Comparison of ENCODE assay signal across 7 mouse cellular contexts in genomic region chr10:63156919-63157318, GRCm38 (mm10). TPM values are rescaled to one million over a fixed set of nuclear protein-coding genes. Genes with fewer than 3 reads are reported as not detected.
DNase-seq lines count a peak whose midpoint lies in the region; TF ChIP-seq lines count a peak whose summit lies in the region.

No protein-coding gene starts in this region.

- DNase-seq in frontal cortex, postnatal 10 days (ENCODE audit: low spot score in 2 of 2) = peak; percentile 73 to 84
- DNase-seq in heart, adult 8-10 months (ENCODE audit: low spot score) = peak; percentile 51
- peak; percentile 89 for DNase-seq in layer of hippocampus, adult 9-11 months
- peak; percentile 23 for DNase-seq in ovary, postnatal 14 days (ENCODE audit: low spot score)
- DNase-seq in cerebellum, adult 2 months = no peak
- no peak for DNase-seq in hindbrain, embryonic 10.5 days (ENCODE audit: low spot score)
- DNase-seq in yolk sac, embryonic 10.5 days (ENCODE audit: low spot score) = no peak

- H3K27ac ChIP-seq in cerebellum, adult 2 months (ENCODE audit: insufficient read depth, low read length) = no peak overlapping the region
- H3K27ac ChIP-seq in hindbrain, embryonic 10.5 days = no peak overlapping the region

- H3K36me3 ChIP-seq in hindbrain, embryonic 10.5 days = no peaks in the 10 kb centered on the region

- H3K27me3 ChIP-seq in cerebellum, adult 2 months (ENCODE audit: control insufficient read depth, insufficient read depth, low read length) = no peaks in the 10 kb centered on the region
- H3K27me3 ChIP-seq in hindbrain, embryonic 10.5 days (ENCODE audit: insufficient read depth, poor library complexity, severe bottlenecking) = no peaks in the 10 kb centered on the region

- no peak overlapping the region for H3K4me3 ChIP-seq in cerebellum, adult 2 months (replicated peaks; ENCODE audit: insufficient read depth, low read depth, low read length)
- no peak overlapping the region for H3K4me3 ChIP-seq in hindbrain, embryonic 10.5 days

- WGBS in cerebellum, adult 2 months = 33% methylated on average over 4 of the region's 4 CpGs
- 78% methylated on average over 4 of the region's 4 CpGs for WGBS in hindbrain, embryonic 10.5 days

- no peak for TF ChIP-seq POLR2A in cerebellum, adult 2 months (IDR thresholded peaks at IDR 0.05; ENCODE audit: borderline replicate concordance, insufficient read depth, low read length)

- no peaks in the 10 kb centered on the region for H3K9me3 ChIP-seq in hindbrain, embryonic 10.5 days

- H3K4me1 ChIP-seq in cerebellum, adult 2 months (ENCODE audit: control insufficient read depth, insufficient read depth, low read length) = no peaks in the 10 kb centered on the region
- H3K4me1 ChIP-seq in hindbrain, embryonic 10.5 days (replicated peaks) = no peaks in the 10 kb centered on the region

- TF ChIP-seq CTCF in cerebellum, adult 2 months (IDR thresholded peaks at IDR 0.05; ENCODE audit: borderline replicate concordance, insufficient read depth, low read depth, low read length) = no peak

RNA-seq across cellular contexts. Expression of gene Mypn, which starts 46.8 kb away (rescaled TPM):
- 100 to 1,000 TPM in 3 of 4 experiments, 10 to 100 TPM in 1; 99.8 to 126 (median 104) TPM for total RNA-seq in heart, adult 8-10 months (2022)
- 1.4 and 1.9 TPM in 2 replicates for polyA plus RNA-seq in cerebellum, adult 2 months (2012; rRNA removed)
- 0.09 and 0.10 TPM in 2 replicates for polyA plus RNA-seq in hindbrain, embryonic 10.5 days (2016; fragmentation: Nextera tagmentation; extraction: Ambion mirVana)

RNA-seq across cellular contexts. Expression of gene Atoh7, which starts 57.5 kb away (rescaled TPM):
- not detected for total RNA-seq in heart, adult 8-10 months (2022)
- polyA plus RNA-seq in cerebellum, adult 2 months (2012; rRNA removed) = 18.5 and 22.6 TPM in 2 replicates
- polyA plus RNA-seq in hindbrain, embryonic 10.5 days (2016; fragmentation: Nextera tagmentation; extraction: Ambion mirVana) = 0.16 and 0.41 TPM in 2 replicates

Comparison
In these comparisons a context has a peak if more than half of its experiments do, and no peak if none do; other contexts are left out.
1. DNase-seq: peak in frontal cortex, postnatal 10 days (2 of 2), heart, adult 8-10 months (single experiment), layer of hippocampus, adult 9-11 months (single experiment) and ovary, postnatal 14 days (single experiment); none in cerebellum, adult 2 months (0 of 2), hindbrain, embryonic 10.5 days (single experiment) and yolk sac, embryonic 10.5 days (single experiment).
2. RNA of gene Atoh7, which starts 57.5 kb away (polyA plus RNA-seq): 18.5 to 22.6 TPM in cerebellum, adult 2 months; 0.16 to 0.41 TPM in hindbrain, embryonic 10.5 days; every median in the first group is over 10 times any median in the second.